In the genomic region with DNA sequence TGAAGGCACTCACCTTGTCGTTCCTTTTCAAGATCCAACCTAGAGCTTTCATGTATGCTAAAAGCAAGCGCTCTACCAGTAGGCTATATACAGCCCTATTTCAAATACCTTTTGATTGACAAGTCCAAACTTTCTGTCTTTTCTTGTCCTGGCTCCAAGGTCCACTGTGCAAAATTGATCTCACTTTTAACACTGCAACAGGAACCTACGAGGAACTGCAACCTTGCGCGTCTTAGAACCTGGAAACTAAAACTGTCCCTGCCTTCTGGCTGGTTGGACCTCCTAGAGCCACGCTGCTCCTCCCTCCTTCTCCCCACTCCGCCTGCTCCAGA, we compare ENCODE assay signal across 9 mouse cellular contexts. TPM values are rescaled to one million over a fixed set of nuclear protein-coding genes. Genes with fewer than 3 reads are reported as not detected.
A peak's percentile ranks its signal among the peaks of the same experiment; 100 is the strongest.
DNase-seq lines count a peak whose midpoint lies in the region; ATAC-seq and TF ChIP-seq lines count a peak whose summit lies in the region.
"Had no signal": no experiment of that assay in that cellular context is flagged by ENCODE, and none has a peak within 500 bp of the region (broad histone marks: within the 10 kb centered on the region; RNA-seq: fewer than 3 reads in every experiment).

No protein-coding gene starts in this region.

- H3K4me2 ChIP-seq in heart, embryonic 14.5 days (ENCODE audit: low read length), result peak overlapping the region; percentile 77
- H3K4me2 ChIP-seq in forebrain, embryonic 16.5 days (ENCODE audit: low read length), result peak overlapping the region; percentile 94

- peak overlapping the region; percentile 83 for H3K9ac ChIP-seq in heart, embryonic 14.5 days (ENCODE audit: low read length)
- peak overlapping the region; percentile 93 for H3K9ac ChIP-seq in forebrain, embryonic 16.5 days (replicated peaks; ENCODE audit: low read depth, low read length)

- H3K4me1 ChIP-seq in heart, embryonic 14.5 days (ENCODE audit: control insufficient read depth in 2 of 2, insufficient read depth in 2 of 2, low read length in 2 of 2), result peaks cover 3 to 7% of the 10 kb centered on the region in 2 experiments; a peak in 2 of 4 replicates
- peaks cover 27% of the 10 kb centered on the region for H3K4me1 ChIP-seq in G1E (ENCODE audit: insufficient read depth, low read depth, low read length)
- peaks cover 13% of the 10 kb centered on the region for H3K4me1 ChIP-seq in forebrain, embryonic 16.5 days (replicated peaks; ENCODE audit: control insufficient read depth, insufficient read depth, low read length)

- DNase-seq in heart, adult 9 months (ENCODE audit: low spot score in 2 of 2), result no peak
- DNase-seq in G1E (ENCODE audit: low spot score), result no peak
- DNase-seq in frontal cortex, adult 2 months (ENCODE audit: extremely low spot score in 1 of 2, low spot score in 1 of 2), result no peak
- DNase-seq in kidney, postnatal 4 days, result no peak

- H3K4me3 ChIP-seq in heart, embryonic 14.5 days (ENCODE audit: control insufficient read depth in 1 of 2, insufficient read depth in 1 of 2, low read depth in 1 of 2, low read length in 2 of 2), result peak overlapping the region; percentile 78 to 79
- peak overlapping the region; percentile 79 for H3K4me3 ChIP-seq in G1E (ENCODE audit: low read depth, low read length)
- peak overlapping the region; percentile 94 for H3K4me3 ChIP-seq in forebrain, embryonic 16.5 days (replicated peaks; ENCODE audit: low read length)

- TF ChIP-seq CTCF in G1E (IDR thresholded peaks at IDR 0.05; ENCODE audit: low read depth, low read length), result no peak

- WGBS in heart, embryonic 14.5 days, result 16% methylated on average over 7 of the region's 7 CpGs
- WGBS in forebrain, embryonic 16.5 days, result 19% methylated on average over 7 of the region's 7 CpGs

- no peaks in the 10 kb centered on the region for H3K27me3 ChIP-seq in heart, embryonic 14.5 days (ENCODE audit: control insufficient read depth, insufficient read depth, low read length)
- 0 out of 2 replicates have a peak, but pooled peaks cover 3% of the 10 kb centered on the region for H3K27me3 ChIP-seq in G1E (ENCODE audit: insufficient read depth, low read length)
- H3K27me3 ChIP-seq in forebrain, embryonic 16.5 days (replicated peaks; ENCODE audit: control insufficient read depth, insufficient read depth, low read length), result no peaks in the 10 kb centered on the region

- ATAC-seq in heart, embryonic 14.5 days (ENCODE audit: insufficient number of reproducible peaks, insufficient read depth, low FRiP score, low read depth), result no peak
- ATAC-seq in G1E (ENCODE audit: extremely low read depth, insufficient number of reproducible peaks, low FRiP score, poor library complexity, severe bottlenecking), result no peak
- no peak; the same call in 1 of the 2 replicates for ATAC-seq in forebrain, embryonic 16.5 days
- ATAC-seq in megakaryocyte progenitor cell, adult 5-6 weeks (replicated peaks; ENCODE audit: poor library complexity), result peak; percentile 20
- ATAC-seq in monocyte, adult 5-6 weeks (replicated peaks; ENCODE audit: insufficient number of reproducible peaks, low FRiP score, low TSS enrichment, poor library complexity, severe bottlenecking), result no peak; the same call in 1 of the 2 replicates

- peaks cover 20% of the 10 kb centered on the region for H3K36me3 ChIP-seq in heart, embryonic 14.5 days (ENCODE audit: control insufficient read depth, insufficient read depth, low read length)
- H3K36me3 ChIP-seq in G1E (replicated peaks), result peaks cover 41% of the 10 kb centered on the region
- 0 out of 2 replicates have a peak, but pooled peaks cover 2% of the 10 kb centered on the region for H3K36me3 ChIP-seq in forebrain, embryonic 16.5 days (ENCODE audit: control insufficient read depth, insufficient read depth)

- no peak overlapping the region for H3K27ac ChIP-seq in heart, embryonic 14.5 days (replicated peaks in 1 of 2; ENCODE audit: control insufficient read depth in 1 of 2, insufficient read depth in 1 of 2, low read depth in 2 of 2, low read length in 2 of 2)
- H3K27ac ChIP-seq in forebrain, embryonic 16.5 days (ENCODE audit: low read length), result no peak overlapping the region

- H3K9me3 ChIP-seq in heart, embryonic 14.5 days (ENCODE audit: control insufficient read depth, low read length), result no peaks in the 10 kb centered on the region
- no peaks in the 10 kb centered on the region for H3K9me3 ChIP-seq in G1E (replicated peaks)
- H3K9me3 ChIP-seq in forebrain, embryonic 16.5 days (ENCODE audit: control insufficient read depth, low read length), result no peaks in the 10 kb centered on the region

RNA-seq across cellular contexts. Expression of gene Ola1, which starts 5.2 kb away (rescaled TPM):
- 62.7 and 67.6 TPM in 2 replicates for polyA plus RNA-seq in heart, embryonic 14.5 days (2014; fragmentation: Nextera tagmentation; extraction: Ambion mirVana)
- total RNA-seq in G1E (2014; fragmentation: Nextera tagmentation) (180 and 192 TPM in 2 replicates), G1E (2017) (108 and 124 TPM in 2 replicates)
- polyA plus RNA-seq in G1E (2012), result 47.1 and 59.0 TPM in 2 replicates
- 98.5 and 105 TPM in 2 replicates for polyA plus RNA-seq in forebrain, embryonic 16.5 days (2015; fragmentation: Nextera tagmentation; extraction: Ambion mirVana)
- total RNA-seq in megakaryocyte progenitor cell, adult 5-6 weeks (2015), result 157 and 170 TPM in 2 replicates
- total RNA-seq in megakaryocyte progenitor cell, adult 5-6 weeks (2017), result 152 and 154 TPM in 2 replicates
- polyA plus RNA-seq in frontal cortex, adult 2 months (2012; rRNA removed), result 66.4 and 73.9 TPM in 2 replicates
- 50.7 to 73.3 TPM (median 66.3 TPM) in 3 replicates for total RNA-seq in monocyte, adult 5-6 weeks (2017)

RNA-seq across cellular contexts. Expression of gene Sp9, which starts 58.2 kb away (rescaled TPM):
- not detected in 2 replicates for polyA plus RNA-seq in heart, embryonic 14.5 days (2014; fragmentation: Nextera tagmentation; extraction: Ambion mirVana)
- total RNA-seq in G1E (2014; fragmentation: Nextera tagmentation) (0.23 TPM in 1 of 2 replicates, not detected in the other), G1E (2017) (0.27 and 0.35 TPM in 2 replicates)
- 0.43 and 0.65 TPM in 2 replicates for polyA plus RNA-seq in G1E (2012)
- polyA plus RNA-seq in forebrain, embryonic 16.5 days (2015; fragmentation: Nextera tagmentation; extraction: Ambion mirVana), result 6.6 and 8.8 TPM in 2 replicates
- total RNA-seq in megakaryocyte progenitor cell, adult 5-6 weeks (2015), result not detected in 2 replicates
- total RNA-seq in megakaryocyte progenitor cell, adult 5-6 weeks (2017), result not detected in 2 replicates
- polyA plus RNA-seq in frontal cortex, adult 2 months (2012; rRNA removed), result 16.7 and 20.5 TPM in 2 replicates
- not detected in 3 replicates for total RNA-seq in monocyte, adult 5-6 weeks (2017)
- total RNA-seq: neutrophil, adult 5-6 weeks had no signal
